Mouse (Mus musculus): ENCODE measurements at regions not wholly inside any gene's neighbourhood (a gene's known extent, or its start where the extent isn't known, plus 50 kb on each side); places are given as distances from the start of the nearest gene placed in this dataset.

DNA sequence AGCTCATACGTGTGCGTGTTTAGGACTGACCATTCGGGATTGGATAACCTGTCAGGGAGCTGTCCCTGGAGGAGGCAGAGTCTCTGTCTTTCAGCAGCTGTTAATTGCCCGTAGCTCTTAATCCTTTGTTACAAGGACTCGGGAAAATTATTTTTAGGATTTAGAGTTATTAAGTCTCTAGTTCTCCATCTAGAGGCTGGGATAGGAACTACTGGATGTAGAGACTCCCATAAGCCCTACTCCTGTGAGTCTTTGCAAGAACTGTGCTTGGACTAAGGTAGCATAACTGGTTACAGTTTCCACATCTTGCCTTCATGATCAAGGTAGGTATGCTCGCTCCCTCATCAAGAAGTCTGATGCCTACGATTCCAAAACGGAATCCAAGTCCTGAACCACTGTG, 90.7 kb upstream of the Stmnd1 start:
- TF ChIP-seq CTCF (conservative IDR thresholded peaks at IDR 0.05; ENCODE audit: low read length) (peak; percentile 38), NANOG (IDR thresholded peaks at IDR 0.05; ENCODE audit: borderline replicate concordance, low read length) (no peak), POU5F1 (IDR thresholded peaks at IDR 0.05; ENCODE audit: borderline replicate concordance, low read length) (no peak)
- no peaks in the 10 kb centered on the region for H3K9me3 ChIP-seq (ENCODE audit: low read length)
- H3K4me3 ChIP-seq (replicated peaks; ENCODE audit: low read length) = no peak overlapping the region
- H3K4me1 ChIP-seq (replicated peaks; ENCODE audit: low read depth, low read length) = no peaks in the 10 kb centered on the region
- H3K36me3 ChIP-seq (ENCODE audit: insufficient read depth, low read length) = no peaks in the 10 kb centered on the region
- H3K27me3 ChIP-seq (ENCODE audit: insufficient read depth, low read length) = 0 out of 2 replicates have a peak, but pooled peaks cover 2% of the 10 kb centered on the region

DNA sequence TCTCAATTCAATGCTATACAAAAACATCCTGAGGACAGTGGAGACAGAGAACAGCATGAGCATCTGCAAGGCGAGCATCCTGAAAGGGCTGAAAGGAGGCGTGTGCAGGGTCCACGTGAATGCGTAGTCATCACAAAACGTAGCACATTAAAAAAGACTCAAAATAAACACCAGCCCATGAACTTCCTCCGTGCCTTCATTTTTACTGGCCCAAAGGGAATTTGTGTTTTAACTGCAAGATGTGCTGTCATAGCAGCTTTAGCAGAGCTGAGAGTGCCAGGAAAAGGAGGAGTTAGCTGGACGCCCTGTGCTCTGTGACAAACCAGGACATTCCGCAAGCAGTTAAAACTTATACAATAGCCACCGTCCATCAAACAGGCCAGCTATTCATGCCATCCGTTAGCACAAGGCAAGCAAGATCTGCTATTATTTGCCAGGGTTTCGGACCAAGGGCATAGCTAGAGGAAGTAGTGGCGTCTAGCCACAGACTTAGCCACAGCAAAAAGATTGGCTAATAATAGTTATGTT, 92.9 kb upstream of the Stmnd1 start:
- Histone ChIP-seq H3K4me1 (replicated peaks; ENCODE audit: low read depth, low read length) (no peaks in the 10 kb centered on the region), H3K9me3 (ENCODE audit: low read length) (no peaks in the 10 kb centered on the region), H3K4me3 (replicated peaks; ENCODE audit: low read length) (no peak overlapping the region), H3K36me3 (ENCODE audit: insufficient read depth, low read length) (no peaks in the 10 kb centered on the region), H3K27me3 (ENCODE audit: insufficient read depth, low read length) (0 out of 2 replicates have a peak, but pooled peaks cover 6% of the 10 kb centered on the region)
- TF ChIP-seq POU5F1 (IDR thresholded peaks at IDR 0.05; ENCODE audit: borderline replicate concordance, low read length) (no peak), NANOG (IDR thresholded peaks at IDR 0.05; ENCODE audit: borderline replicate concordance, low read length) (no peak), CTCF (conservative IDR thresholded peaks at IDR 0.05; ENCODE audit: low read length) (no peak)

DNA sequence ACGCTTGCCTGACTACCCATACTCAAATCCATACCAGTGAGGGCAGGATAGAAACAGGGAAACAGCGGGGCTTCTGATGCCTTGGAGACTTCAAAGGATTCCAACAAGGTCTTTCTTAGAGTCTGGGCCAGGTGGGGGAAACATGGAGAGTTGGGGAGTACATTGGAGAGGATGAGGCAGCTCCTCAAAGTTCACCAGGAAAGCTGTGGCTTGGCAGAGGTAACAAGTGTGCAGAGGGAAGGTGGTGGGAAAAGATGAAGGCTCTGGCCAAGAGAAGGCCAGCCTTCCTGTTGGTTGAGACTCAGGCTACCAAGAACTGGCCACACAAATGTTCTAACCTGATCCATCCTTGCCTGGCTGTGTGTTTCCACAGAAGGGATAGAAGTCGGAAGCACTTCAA, 93.6 kb upstream of the Stmnd1 start:
- no peaks in the 10 kb centered on the region for H3K4me1 ChIP-seq (replicated peaks; ENCODE audit: low read depth, low read length)
- H3K27me3 ChIP-seq (ENCODE audit: insufficient read depth, low read length) = 0 out of 2 replicates have a peak, but pooled peaks cover 6% of the 10 kb centered on the region
- no peaks in the 10 kb centered on the region for H3K36me3 ChIP-seq (ENCODE audit: insufficient read depth, low read length)
- no peaks in the 10 kb centered on the region for H3K9me3 ChIP-seq (ENCODE audit: low read length)
- TF ChIP-seq CTCF (conservative IDR thresholded peaks at IDR 0.05; ENCODE audit: low read length) (no peak), NANOG (IDR thresholded peaks at IDR 0.05; ENCODE audit: borderline replicate concordance, low read length) (no peak), POU5F1 (IDR thresholded peaks at IDR 0.05; ENCODE audit: borderline replicate concordance, low read length) (no peak)
- no peak overlapping the region for H3K4me3 ChIP-seq (replicated peaks; ENCODE audit: low read length)

DNA sequence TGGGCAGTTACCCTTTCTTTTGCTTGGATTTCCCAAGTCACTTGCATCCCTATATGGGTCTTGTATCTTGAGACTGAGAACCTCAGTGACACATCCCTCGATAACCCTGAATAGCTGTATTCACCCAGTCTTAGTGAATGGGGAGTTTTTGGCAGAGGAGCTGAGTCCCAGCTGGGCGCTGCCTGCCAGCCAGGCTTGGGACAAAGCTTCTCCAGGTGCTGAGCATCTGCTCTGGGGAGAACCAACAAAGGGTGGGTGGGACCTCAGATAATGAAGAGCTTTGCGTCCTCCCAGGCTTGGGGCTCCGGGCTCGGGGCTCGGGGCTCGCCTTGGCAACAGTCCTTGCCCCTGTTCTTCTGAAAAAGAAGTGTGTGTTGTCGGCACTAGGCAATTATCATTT, 100.4 kb upstream of the Stmnd1 start:
- no peaks in the 10 kb centered on the region for H3K36me3 ChIP-seq (ENCODE audit: insufficient read depth, low read length)

DNA sequence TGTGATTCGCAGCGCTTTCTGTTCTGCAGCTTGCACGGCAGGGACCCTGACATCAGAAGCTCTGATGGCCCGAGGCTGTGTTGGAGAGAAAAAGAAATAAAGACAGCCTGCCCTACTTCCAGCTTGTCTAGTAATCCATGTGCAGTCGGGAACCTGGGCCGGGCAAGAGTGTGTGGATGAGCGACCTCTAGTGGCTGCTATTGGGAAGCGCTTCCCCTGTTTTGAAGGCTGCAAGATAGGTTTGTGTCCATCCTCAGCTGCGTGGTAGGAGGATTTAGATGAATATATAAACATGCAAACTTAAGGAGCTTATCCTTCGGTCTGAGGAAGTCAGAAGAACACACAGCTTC, 111.5 kb upstream of the Stmnd1 start:
- Histone ChIP-seq H3K9me3 (ENCODE audit: low read length) (peaks cover 5% of the 10 kb centered on the region), H3K27me3 (ENCODE audit: insufficient read depth, low read length) (peaks cover 4% of the 10 kb centered on the region), H3K4me3 (replicated peaks; ENCODE audit: low read length) (no peak overlapping the region), H3K4me1 (replicated peaks; ENCODE audit: low read depth, low read length) (peaks cover 7% of the 10 kb centered on the region), H3K36me3 (ENCODE audit: insufficient read depth, low read length) (no peaks in the 10 kb centered on the region)
- peak; percentile 94 for TF ChIP-seq CTCF (conservative IDR thresholded peaks at IDR 0.05; ENCODE audit: low read length)
- no peak for TF ChIP-seq POU5F1 (IDR thresholded peaks at IDR 0.05; ENCODE audit: borderline replicate concordance, low read length)
- TF ChIP-seq NANOG (IDR thresholded peaks at IDR 0.05; ENCODE audit: borderline replicate concordance, low read length) = no peak

More for the DNA sequence above, 100.4 kb upstream of the Stmnd1 start:
- Histone ChIP-seq H3K4me1 (replicated peaks; ENCODE audit: low read depth, low read length) (no peaks in the 10 kb centered on the region), H3K4me3 (replicated peaks; ENCODE audit: low read length) (no peak overlapping the region), H3K27me3 (ENCODE audit: insufficient read depth, low read length) (0 out of 2 replicates have a peak, but pooled peaks cover 6% of the 10 kb centered on the region), H3K9me3 (ENCODE audit: low read length) (no peaks in the 10 kb centered on the region)
- TF ChIP-seq CTCF (conservative IDR thresholded peaks at IDR 0.05; ENCODE audit: low read length) = no peak
- TF ChIP-seq POU5F1 (IDR thresholded peaks at IDR 0.05; ENCODE audit: borderline replicate concordance, low read length) = no peak
- no peak for TF ChIP-seq NANOG (IDR thresholded peaks at IDR 0.05; ENCODE audit: borderline replicate concordance, low read length)

DNA sequence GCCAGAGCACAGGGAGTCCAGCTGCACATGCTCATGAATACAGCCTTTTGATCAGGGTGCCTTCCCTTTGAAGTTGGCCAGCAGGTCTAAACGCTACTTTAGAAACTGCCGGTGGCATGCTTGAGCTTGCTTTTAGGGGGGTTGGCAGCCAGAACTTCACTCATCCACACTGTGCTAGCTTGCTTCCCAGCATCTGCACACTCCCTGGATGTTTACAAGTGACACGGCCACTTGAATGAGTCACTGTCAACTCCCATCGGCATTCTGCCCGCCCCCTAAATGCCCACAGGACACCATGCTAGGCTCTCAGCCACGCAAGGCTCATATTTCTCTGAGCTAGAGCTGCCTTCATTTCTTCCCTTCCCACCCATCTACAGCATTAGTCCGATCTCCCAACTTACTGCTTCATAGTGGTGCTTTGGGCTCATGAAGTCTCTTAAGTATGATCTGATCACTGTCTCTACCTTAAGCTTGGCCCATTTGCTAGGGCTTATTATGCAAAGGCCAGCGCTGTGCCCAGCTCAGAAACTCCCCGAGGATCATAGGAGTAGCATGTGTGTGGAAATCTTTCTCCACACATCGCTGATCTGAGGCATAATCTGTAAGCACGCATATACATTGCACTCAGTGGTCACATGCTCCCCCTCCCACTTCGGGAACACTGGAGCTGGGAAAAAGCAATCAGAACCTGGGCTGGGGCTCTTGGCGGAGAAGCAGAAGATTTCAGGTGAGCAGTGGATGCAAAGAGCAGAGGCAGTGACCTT, 112.1 kb upstream of the Stmnd1 start:
- Histone ChIP-seq H3K4me1 (replicated peaks; ENCODE audit: low read depth, low read length) (peaks cover 7% of the 10 kb centered on the region), H3K27me3 (ENCODE audit: insufficient read depth, low read length) (peaks cover 4% of the 10 kb centered on the region), H3K36me3 (ENCODE audit: insufficient read depth, low read length) (no peaks in the 10 kb centered on the region), H3K9me3 (ENCODE audit: low read length) (peaks cover 7% of the 10 kb centered on the region), H3K4me3 (replicated peaks; ENCODE audit: low read length) (no peak overlapping the region)
- TF ChIP-seq CTCF (conservative IDR thresholded peaks at IDR 0.05; ENCODE audit: low read length) (no peak), POU5F1 (IDR thresholded peaks at IDR 0.05; ENCODE audit: borderline replicate concordance, low read length) (no peak), NANOG (IDR thresholded peaks at IDR 0.05; ENCODE audit: borderline replicate concordance, low read length) (no peak)

DNA sequence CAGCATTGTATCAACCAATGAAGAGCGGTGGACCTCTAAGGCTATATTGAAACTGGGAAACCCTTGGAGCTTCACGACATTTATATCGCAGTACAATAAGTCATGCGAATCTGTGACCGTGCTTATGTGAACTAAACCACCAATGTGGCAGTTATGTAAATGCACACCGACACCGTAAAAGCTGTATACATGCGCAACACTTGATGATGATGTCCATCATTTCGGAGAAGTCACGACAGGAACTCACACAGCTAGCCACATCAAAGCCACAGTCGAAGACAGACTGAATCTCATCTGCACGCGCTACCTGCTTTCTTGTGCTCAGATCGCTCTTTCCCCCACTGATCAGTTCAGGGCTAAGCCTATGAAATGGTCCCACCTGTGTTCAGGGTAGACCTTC, 114.2 kb upstream of the Stmnd1 start:
- Histone ChIP-seq H3K4me3 (replicated peaks; ENCODE audit: low read length) (no peak overlapping the region), H3K4me1 (replicated peaks; ENCODE audit: low read depth, low read length) (peaks cover 7% of the 10 kb centered on the region), H3K27me3 (ENCODE audit: insufficient read depth, low read length) (peaks cover 4% of the 10 kb centered on the region), H3K36me3 (ENCODE audit: insufficient read depth, low read length) (no peaks in the 10 kb centered on the region), H3K9me3 (ENCODE audit: low read length) (peaks cover 7% of the 10 kb centered on the region)
- TF ChIP-seq CTCF (conservative IDR thresholded peaks at IDR 0.05; ENCODE audit: low read length) = no peak
- no peak for TF ChIP-seq POU5F1 (IDR thresholded peaks at IDR 0.05; ENCODE audit: borderline replicate concordance, low read length)
- no peak for TF ChIP-seq NANOG (IDR thresholded peaks at IDR 0.05; ENCODE audit: borderline replicate concordance, low read length)

DNA sequence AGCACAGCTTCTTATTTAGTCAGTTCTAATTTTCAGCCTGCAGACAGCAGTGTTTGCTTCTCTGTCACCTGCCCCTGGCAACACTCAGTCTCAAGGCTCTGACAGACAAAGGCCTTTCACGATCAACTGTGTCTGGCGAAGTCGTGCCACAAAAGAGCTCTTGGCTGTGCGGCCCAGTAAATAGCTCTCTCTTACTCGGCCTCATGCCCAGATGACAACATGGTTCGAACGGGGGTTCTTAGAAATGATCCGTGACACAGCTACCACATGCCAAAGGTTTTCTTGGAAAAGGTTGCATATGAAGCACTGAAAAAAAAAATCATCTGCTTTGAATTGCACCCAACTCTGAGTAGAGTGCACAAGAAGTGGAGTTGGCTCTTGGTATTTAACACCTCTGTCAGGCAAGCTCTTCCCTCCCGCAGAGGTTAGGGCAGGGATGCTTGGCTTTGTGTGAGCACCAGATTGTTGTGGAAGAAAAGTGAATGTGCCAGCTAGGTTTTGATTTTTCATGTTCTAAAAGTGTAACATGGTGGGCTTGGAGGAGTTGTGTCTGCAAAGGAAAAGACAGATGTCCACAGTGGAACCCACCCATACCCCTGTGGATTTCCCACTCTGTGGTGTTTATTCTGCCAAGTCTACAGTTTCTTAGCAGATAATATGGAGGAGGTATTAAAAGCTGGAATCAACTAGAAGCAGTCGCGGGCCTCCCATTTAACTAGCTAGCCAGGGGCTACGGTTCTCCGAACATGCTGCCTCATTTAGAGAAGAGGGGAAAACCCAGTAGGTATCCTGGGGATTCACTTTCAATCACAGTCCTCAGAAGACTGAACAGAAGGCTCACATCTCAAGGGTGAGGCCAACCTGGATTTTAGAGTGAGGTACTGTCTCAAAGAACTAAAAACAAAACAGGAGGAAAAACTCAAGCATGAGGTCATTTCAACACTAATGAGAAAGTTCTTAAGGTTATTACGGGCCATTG, 120.0 kb upstream of the Stmnd1 start:
- Histone ChIP-seq H3K9me3 (ENCODE audit: low read length) (peaks cover 10% of the 10 kb centered on the region), H3K4me1 (replicated peaks; ENCODE audit: low read depth, low read length) (no peaks in the 10 kb centered on the region), H3K36me3 (ENCODE audit: insufficient read depth, low read length) (no peaks in the 10 kb centered on the region), H3K27me3 (ENCODE audit: insufficient read depth, low read length) (no peaks in the 10 kb centered on the region), H3K4me3 (replicated peaks; ENCODE audit: low read length) (no peak overlapping the region)
- TF ChIP-seq CTCF (conservative IDR thresholded peaks at IDR 0.05; ENCODE audit: low read length) = no peak
- no peak for TF ChIP-seq POU5F1 (IDR thresholded peaks at IDR 0.05; ENCODE audit: borderline replicate concordance, low read length)
- TF ChIP-seq NANOG (IDR thresholded peaks at IDR 0.05; ENCODE audit: borderline replicate concordance, low read length) = no peak
